Mouse (Mus musculus) lung, postnatal 10 days (tissue): ENCODE measurements around the gene Ube2dnl1.

Source experiments
- DNase-seq: peaks from one replicate; pipeline ENCODE4 v3.0.0; 2021

Gene Ube2dnl1

DNA sequence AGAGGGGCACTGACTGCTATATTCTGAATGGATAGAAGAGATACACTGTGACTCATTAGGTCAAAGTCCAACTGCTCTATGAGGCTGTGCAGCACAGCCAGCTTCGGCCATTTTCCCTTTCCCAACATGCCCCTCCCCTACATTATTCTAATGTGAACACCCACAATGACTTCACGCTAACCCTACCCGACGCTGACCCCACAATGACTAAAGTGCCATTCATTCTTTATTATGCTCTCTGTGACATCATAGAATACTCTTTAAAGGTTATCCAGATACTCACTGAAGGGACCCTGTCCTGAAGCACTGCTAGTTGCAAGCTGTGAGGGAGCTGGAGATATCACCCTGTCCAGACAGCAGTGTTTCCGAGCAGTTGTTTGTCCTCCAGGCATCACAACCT lies at the start of gene Ube2dnl1:
TSS of gene Ube2dnl1 (plus strand) at position 301 of the 400 bp plus-strand sequence.
- no peak for DNase-seq

DNA sequence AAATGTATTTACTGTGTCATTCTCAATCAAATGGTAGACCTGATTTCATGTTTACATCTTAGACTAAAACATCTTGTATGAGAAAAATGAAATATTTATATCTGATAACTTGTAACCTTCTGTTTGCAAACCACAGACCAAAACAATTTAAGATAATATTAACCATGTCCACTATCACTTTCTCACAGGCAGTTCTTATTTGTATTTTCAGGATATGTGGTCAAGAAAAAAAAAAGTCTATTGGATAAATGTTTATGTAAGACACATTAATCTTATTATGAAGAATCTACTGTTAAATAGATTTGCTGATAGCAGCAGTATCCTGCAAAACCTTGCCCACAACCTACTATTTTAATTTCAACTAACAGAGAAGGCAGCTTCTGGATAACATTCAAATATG lies 9.3 kb upstream of the Ube2dnl1 start:
- no peak for DNase-seq

DNA sequence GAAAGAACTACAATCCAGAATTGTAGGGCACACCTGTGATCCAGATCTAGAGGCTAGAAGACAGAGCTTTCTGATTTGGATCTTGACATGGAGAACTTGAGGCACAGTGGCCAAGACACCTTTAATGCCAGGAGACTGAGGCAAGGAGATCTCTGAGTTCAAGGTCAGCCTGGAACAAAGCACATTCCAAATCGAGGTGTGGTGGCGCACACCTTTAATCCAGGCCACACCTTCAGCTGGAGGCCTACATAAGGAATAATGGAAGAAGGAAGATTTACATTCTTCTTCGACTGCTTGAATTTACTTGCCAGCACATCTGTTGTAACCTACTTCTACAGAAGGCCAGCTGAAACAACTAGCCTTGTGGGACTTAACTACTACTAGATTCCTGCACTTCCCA lies 7.3 kb upstream of the Ube2dnl1 start:
- DNase-seq, result no peak

DNA sequence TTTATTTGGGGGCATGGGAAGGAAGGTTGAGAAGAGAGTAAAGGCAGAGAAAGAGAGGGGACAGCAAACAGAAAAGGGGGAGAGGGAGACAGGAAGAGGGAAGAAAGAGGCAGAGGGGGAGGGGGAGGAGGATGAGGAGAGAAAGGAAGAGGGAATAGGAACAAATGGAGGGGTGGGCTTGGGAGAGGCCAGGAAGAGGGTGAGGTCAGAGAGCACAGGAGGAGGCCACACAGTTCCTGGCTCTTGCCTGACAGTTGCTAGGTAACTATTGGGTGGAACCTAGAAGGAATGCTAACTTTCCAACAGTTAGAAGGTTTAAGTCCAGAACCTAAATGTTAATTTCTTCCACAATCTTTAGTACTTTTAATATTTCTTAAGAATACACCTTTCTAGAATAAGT lies 1.4 kb upstream of the Ube2dnl1 start:
- DNase-seq, result no peak

DNA sequence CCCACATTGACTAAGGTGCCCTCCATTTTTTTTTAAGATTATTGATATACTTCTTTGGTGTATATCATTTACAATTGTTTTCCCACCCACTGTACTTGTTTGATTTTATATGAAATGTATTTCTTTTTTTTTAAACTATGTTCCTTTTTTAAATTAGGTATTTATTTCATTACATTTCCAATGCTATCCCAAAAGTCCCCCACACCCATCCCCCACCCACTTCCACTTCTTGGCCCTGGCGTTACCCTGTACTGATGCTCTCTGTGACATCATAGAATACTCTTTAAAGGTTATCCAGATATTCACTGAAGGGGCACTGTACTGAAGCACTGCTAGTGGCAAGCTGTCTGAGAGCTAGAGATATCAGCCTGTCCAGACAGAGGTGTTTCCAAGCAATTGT lies 2.5 kb downstream of the Ube2dnl1 start, which contains the start of gene Ube2dnl2:
TSS of gene Ube2dnl2 (plus strand) at position 301 of the 400 bp plus-strand sequence.
- no peak for DNase-seq

DNA sequence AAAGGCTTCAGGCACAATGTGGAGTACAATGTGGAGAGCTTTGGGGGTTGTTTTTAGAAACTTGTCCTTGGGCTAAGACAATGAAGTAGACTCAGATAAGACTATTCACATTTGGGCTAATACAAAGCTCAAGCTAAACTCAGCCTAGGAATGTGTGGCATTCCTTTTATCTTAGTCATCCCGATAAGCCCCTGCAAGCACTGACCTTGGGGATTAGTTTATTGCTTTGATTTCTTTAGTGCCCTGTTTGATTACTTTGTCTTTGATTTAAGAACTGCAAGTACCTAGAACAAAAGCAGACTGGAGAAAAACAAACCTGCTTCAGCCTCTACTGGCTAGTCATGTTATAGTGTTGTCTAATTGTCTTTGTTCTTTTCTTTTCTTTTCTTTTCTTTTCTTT lies 50.3 kb downstream of the Ube2dnl1 start:
- no peak for DNase-seq
